Mouse (Mus musculus): ENCODE results near the gene Gdpd4. TPM values are rescaled to one million over a fixed set of nuclear protein-coding genes. Genes with fewer than 3 reads are reported as not detected.

Gene Gdpd4
- total and polyA plus RNA-seq, 3 experiments = not detected

GRCm38 (mm10) chr7:98071620-98072019 lies 151.9 kb downstream of the Gdpd4 start:
- H3K4me3 ChIP-seq (ENCODE audit: control insufficient read depth in 1 of 2, insufficient read depth in 1 of 2, low read depth in 2 of 2, low read length in 2 of 2) = no peak overlapping the region
- TF ChIP-seq USF2 (IDR thresholded peaks at IDR 0.05; ENCODE audit: borderline replicate concordance in 1 of 2, insufficient read depth in 1 of 2, low read depth in 1 of 2, low read length in 2 of 2) (no peak), RAD21 (IDR thresholded peaks at IDR 0.05; ENCODE audit: low read depth, low read length) (peak; percentile 58), CTCF (IDR thresholded peaks at IDR 0.05 in 2 of 3, conservative IDR thresholded peaks at IDR 0.05 in 1 of 3; ENCODE audit: control insufficient read depth in 1 of 3, insufficient read depth in 1 of 3, low read depth in 2 of 3, low read length in 3 of 3, poor library complexity in 1 of 3, severe bottlenecking in 1 of 3) (peak; percentile 82 to 97 (median 87)), SMC3 (IDR thresholded peaks at IDR 0.05; ENCODE audit: low read depth, low read length) (peak; percentile 81)
- no peak overlapping the region for H3K9ac ChIP-seq (ENCODE audit: control insufficient read depth, low read depth, low read length, poor library complexity, severe bottlenecking)
- H3K79me2 ChIP-seq (ENCODE audit: control insufficient read depth, insufficient read depth, low read length, poor library complexity) = no peaks in the 10 kb centered on the region
- no peak overlapping the region for H3K27ac ChIP-seq (ENCODE audit: control insufficient read depth, low read depth, low read length)
- peak; percentile 82 for DNase-seq (ENCODE audit: low read depth, low spot score)
- H3K36me3 ChIP-seq (ENCODE audit: control insufficient read depth in 1 of 2, insufficient read depth in 2 of 2, low read length in 2 of 2) = no peaks in the 10 kb centered on the region
- no peaks in the 10 kb centered on the region for H3K27me3 ChIP-seq (ENCODE audit: control insufficient read depth in 1 of 2, insufficient read depth in 2 of 2, low read length in 2 of 2)
- H3K9me3 ChIP-seq (replicated peaks; ENCODE audit: insufficient read depth, low read length) = no peaks in the 10 kb centered on the region
- no peaks in the 10 kb centered on the region for H3K4me1 ChIP-seq (ENCODE audit: control insufficient read depth in 1 of 2, insufficient read depth in 2 of 2, low read length in 2 of 2)

DNA sequence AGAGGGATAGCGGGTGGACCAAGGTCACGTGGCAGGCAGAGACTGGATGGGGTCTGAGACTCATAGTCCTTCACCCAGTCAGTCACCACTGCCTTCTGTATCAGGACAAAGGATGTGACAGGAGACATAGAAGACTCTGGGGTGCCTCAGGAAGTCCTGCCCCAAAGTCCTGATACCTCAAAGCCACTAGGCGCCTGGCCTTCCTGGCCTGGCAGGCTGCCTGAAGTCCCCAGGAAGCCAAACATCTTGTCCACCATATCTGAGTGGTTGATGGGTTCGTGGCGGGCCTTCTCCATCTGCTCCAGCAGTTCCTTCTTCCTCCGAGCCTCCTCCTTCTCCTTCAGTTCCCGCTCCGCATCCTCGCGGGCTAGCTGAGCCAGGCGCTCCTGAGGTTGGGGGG lies 157.7 kb downstream of the Gdpd4 start:
- H3K9me3 ChIP-seq (replicated peaks; ENCODE audit: insufficient read depth, low read length) = no peaks in the 10 kb centered on the region
- no peak for TF ChIP-seq MYB (IDR thresholded peaks at IDR 0.05; ENCODE audit: low read depth, low read length)
- no peak for TF ChIP-seq CHD1 (IDR thresholded peaks at IDR 0.05; ENCODE audit: low read depth, low read length)
- TF ChIP-seq MAFK (IDR thresholded peaks at IDR 0.05; ENCODE audit: borderline replicate concordance, low read depth, low read length) = no peak
- no peak for TF ChIP-seq NELFE (IDR thresholded peaks at IDR 0.05; ENCODE audit: low read depth, low read length)
- TF ChIP-seq USF2 (IDR thresholded peaks at IDR 0.05; ENCODE audit: borderline replicate concordance in 1 of 2, insufficient read depth in 1 of 2, low read depth in 1 of 2, low read length in 2 of 2) = no peak
- no peak for TF ChIP-seq POLR2A (IDR thresholded peaks at IDR 0.05; ENCODE audit: control insufficient read depth in 1 of 2, insufficient read depth in 1 of 2, low read depth in 1 of 2, low read length in 2 of 2, poor library complexity in 1 of 2)
- TF ChIP-seq ZKSCAN1 (IDR thresholded peaks at IDR 0.05; ENCODE audit: low read depth, low read length) = no peak
- TF ChIP-seq TCF12 (IDR thresholded peaks at IDR 0.05; ENCODE audit: low read depth, low read length) = no peak
- TF ChIP-seq GATA1 (IDR thresholded peaks at IDR 0.05; ENCODE audit: low read depth, low read length) = no peak
- no peak overlapping the region for H3K9ac ChIP-seq (ENCODE audit: control insufficient read depth, low read depth, low read length, poor library complexity, severe bottlenecking)
- no peaks in the 10 kb centered on the region for H3K27me3 ChIP-seq (ENCODE audit: control insufficient read depth in 1 of 2, insufficient read depth in 2 of 2, low read length in 2 of 2)
- no peaks in the 10 kb centered on the region for H3K36me3 ChIP-seq (ENCODE audit: control insufficient read depth in 1 of 2, insufficient read depth in 2 of 2, low read length in 2 of 2)
- DNase-seq (ENCODE audit: low read depth, low spot score) = no peak
- no peak overlapping the region for H3K4me3 ChIP-seq (ENCODE audit: control insufficient read depth in 1 of 2, insufficient read depth in 1 of 2, low read depth in 2 of 2, low read length in 2 of 2)
- no peak overlapping the region for H3K27ac ChIP-seq (ENCODE audit: control insufficient read depth, low read depth, low read length)
- peaks cover 0 to under 1% of the 10 kb centered on the region in 2 experiments; a peak in 1 of 4 replicates for H3K4me1 ChIP-seq (ENCODE audit: control insufficient read depth in 1 of 2, insufficient read depth in 2 of 2, low read length in 2 of 2)
- no peaks in the 10 kb centered on the region for H3K79me2 ChIP-seq (ENCODE audit: control insufficient read depth, insufficient read depth, low read length, poor library complexity)

DNA sequence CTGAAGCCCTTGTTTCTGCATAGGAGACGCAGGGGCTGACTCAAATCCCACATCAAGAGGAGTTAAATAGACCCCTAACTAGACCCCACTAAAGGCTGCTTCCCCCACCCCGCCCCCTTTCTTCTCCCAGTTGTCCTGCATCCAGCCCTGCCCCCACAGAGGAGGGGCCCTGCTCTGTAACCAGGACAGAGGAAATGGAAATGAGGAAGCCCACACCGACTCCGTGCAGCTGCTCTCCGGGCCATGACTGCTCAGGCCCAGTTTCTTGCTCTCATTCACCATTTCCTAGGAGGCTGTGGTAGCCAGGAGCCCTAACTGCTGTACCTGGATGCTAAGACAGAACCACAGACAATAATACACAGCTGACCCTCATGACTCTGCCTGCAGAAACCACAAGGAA lies 162.6 kb downstream of the Gdpd4 start:
- H3K9ac ChIP-seq (ENCODE audit: control insufficient read depth, low read depth, low read length, poor library complexity, severe bottlenecking) = no peak overlapping the region
- H3K27me3 ChIP-seq (ENCODE audit: control insufficient read depth in 1 of 2, insufficient read depth in 2 of 2, low read length in 2 of 2) = no peaks in the 10 kb centered on the region; a peak in 1 of 4 replicates
- H3K9me3 ChIP-seq (replicated peaks; ENCODE audit: insufficient read depth, low read length) = no peaks in the 10 kb centered on the region
- no peak for TF ChIP-seq CHD2 (IDR thresholded peaks at IDR 0.05; ENCODE audit: low read length)
- no peak for TF ChIP-seq MYC (IDR thresholded peaks at IDR 0.05; ENCODE audit: low read depth, low read length)
- TF ChIP-seq NELFE (IDR thresholded peaks at IDR 0.05; ENCODE audit: low read depth, low read length) = no peak
- no peak for TF ChIP-seq CHD1 (IDR thresholded peaks at IDR 0.05; ENCODE audit: low read depth, low read length)
- no peak for TF ChIP-seq MXI1 (IDR thresholded peaks at IDR 0.05; ENCODE audit: low read depth, low read length)
- TF ChIP-seq SIN3A (IDR thresholded peaks at IDR 0.05; ENCODE audit: low read length) = no peak
- no peak for TF ChIP-seq ZMIZ1 (IDR thresholded peaks at IDR 0.05; ENCODE audit: low read depth, low read length)
- no peaks in the 10 kb centered on the region for H3K79me2 ChIP-seq (ENCODE audit: control insufficient read depth, insufficient read depth, low read length, poor library complexity)
- peaks cover 0 to 3% of the 10 kb centered on the region in 2 experiments; a peak in 1 of 4 replicates for H3K4me1 ChIP-seq (ENCODE audit: control insufficient read depth in 1 of 2, insufficient read depth in 2 of 2, low read length in 2 of 2)
- H3K36me3 ChIP-seq (ENCODE audit: control insufficient read depth in 1 of 2, insufficient read depth in 2 of 2, low read length in 2 of 2) = no peaks in the 10 kb centered on the region
- no peak overlapping the region for H3K4me3 ChIP-seq (ENCODE audit: control insufficient read depth in 1 of 2, insufficient read depth in 1 of 2, low read depth in 2 of 2, low read length in 2 of 2)
- DNase-seq (ENCODE audit: low read depth, low spot score) = peak; percentile 15
- no peak overlapping the region for H3K27ac ChIP-seq (ENCODE audit: control insufficient read depth, low read depth, low read length)
